Mouse (Mus musculus): ENCODE data around the gene Aldh3a2.

DNA sequence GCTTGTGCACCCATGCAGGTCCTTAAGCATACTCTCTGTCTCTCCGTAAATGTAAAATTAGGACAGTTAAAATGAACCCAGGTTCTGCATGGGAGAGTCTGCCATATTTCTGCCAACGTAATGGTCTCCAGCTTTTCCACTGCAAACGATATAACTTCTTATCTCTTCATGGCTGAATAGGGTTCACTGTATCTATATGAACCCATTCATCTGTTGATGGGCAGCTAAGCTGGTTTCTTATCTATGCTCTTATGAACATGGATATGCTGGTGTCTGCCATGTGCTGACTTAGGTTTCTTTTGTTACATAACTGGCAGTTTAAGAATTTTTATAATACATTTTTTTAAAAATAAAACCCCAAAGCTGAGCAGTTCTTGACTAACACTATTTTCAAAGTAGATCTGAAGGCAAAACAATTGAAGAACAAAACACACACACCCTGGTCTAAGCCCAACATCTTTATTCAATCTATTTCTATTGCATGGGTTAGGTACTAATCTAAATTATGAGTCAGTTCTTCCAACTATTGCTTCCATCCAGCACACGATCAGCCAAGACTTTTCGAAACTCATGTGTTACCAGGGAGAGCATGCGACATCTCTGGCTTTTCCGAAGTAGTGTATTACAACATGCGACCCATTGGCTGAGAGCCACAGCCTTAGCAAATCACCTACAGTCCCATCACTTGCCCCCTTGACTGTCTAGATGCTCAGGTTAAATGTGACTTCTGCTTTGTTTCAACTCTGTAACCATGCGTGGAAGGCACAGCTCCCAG, 44.1 kb downstream of the Aldh3a2 start:
- no peak for TF ChIP-seq CHD2 (IDR thresholded peaks at IDR 0.05; ENCODE audit: low read depth, low read length)
- TF ChIP-seq ZNF384 (IDR thresholded peaks at IDR 0.05; ENCODE audit: low read depth, low read length): no peak
- TF ChIP-seq HCFC1 (IDR thresholded peaks at IDR 0.05; ENCODE audit: borderline replicate concordance, insufficient read depth, low read length): no peak
